8 mouse cellular contexts compared by ENCODE assay signal in the genomic region with DNA sequence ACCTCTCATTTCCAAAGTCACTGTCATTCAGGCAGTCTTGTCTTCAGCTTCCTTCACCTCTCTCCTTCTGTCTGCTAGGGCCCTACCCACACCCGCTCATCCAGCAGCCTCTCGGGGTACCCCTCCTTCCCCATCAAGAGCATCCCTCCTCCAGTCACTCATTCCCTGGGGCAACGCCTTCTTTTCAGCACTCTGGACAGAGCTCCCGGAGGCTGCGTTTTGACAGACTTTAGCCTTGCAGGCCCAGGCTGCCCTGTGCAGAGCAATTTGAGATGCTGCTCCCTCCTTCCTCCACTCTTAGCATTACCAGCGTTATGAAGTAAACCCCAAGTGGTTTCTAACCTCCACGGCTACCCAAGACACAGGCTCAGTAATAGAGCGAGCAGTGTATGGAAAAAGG.
DNase-seq lines count a peak whose midpoint lies in the region; ATAC-seq and TF ChIP-seq lines count a peak whose summit lies in the region.

No protein-coding gene starts in this region.

- H3K36me3 ChIP-seq in heart, adult 2 months (ENCODE audit: control insufficient read depth, insufficient read depth, low read length): no peaks in the 10 kb centered on the region
- H3K36me3 ChIP-seq in hindbrain, embryonic 12.5 days: no peaks in the 10 kb centered on the region
- no peaks in the 10 kb centered on the region for H3K36me3 ChIP-seq in lung, embryonic 14.5 days (ENCODE audit: insufficient read depth)

- intact Hi-C loops in heart, adult 2 months (cut with DNase I): no loop called here
- intact Hi-C loops in left cerebral cortex, postnatal 4 days (cut with DNase I): no loop called here

- peak; percentile 81 for ATAC-seq in common myeloid progenitor, adult 5-6 weeks (replicated peaks; ENCODE audit: low read depth, poor library complexity, severe bottlenecking)
- no peak for ATAC-seq in hindbrain, embryonic 12.5 days (ENCODE audit: low FRiP score)
- peak; percentile 75 for ATAC-seq in lung, embryonic 14.5 days (ENCODE audit: insufficient read depth)

- H3K79me2 ChIP-seq in heart, adult 2 months (replicated peaks; ENCODE audit: control insufficient read depth, insufficient read depth, low read length): no peaks in the 10 kb centered on the region

- no peak for TF ChIP-seq POLR2A in heart, adult 2 months (IDR thresholded peaks at IDR 0.05; ENCODE audit: insufficient read depth, low read depth, low read length)

- no peaks in the 10 kb centered on the region for H3K4me1 ChIP-seq in heart, adult 2 months (ENCODE audit: control insufficient read depth, insufficient read depth, low read length)
- peaks cover 7% of the 10 kb centered on the region for H3K4me1 ChIP-seq in hindbrain, embryonic 12.5 days
- peaks cover 1% of the 10 kb centered on the region; the same call in 1 of the 2 replicates for H3K4me1 ChIP-seq in lung, embryonic 14.5 days (ENCODE audit: insufficient read depth)

- H3K9me3 ChIP-seq in hindbrain, embryonic 12.5 days (replicated peaks): no peaks in the 10 kb centered on the region
- no peaks in the 10 kb centered on the region for H3K9me3 ChIP-seq in lung, embryonic 14.5 days (ENCODE audit: low read depth, low read length)

- peak; percentile 28 to 59 for DNase-seq in heart, adult 2 months
- DNase-seq in heart, adult 11 months: no peak
- peak; percentile 95 for DNase-seq in lung, embryonic 14.5 days
- peak; percentile 74 for DNase-seq in ovary, postnatal 14 days (ENCODE audit: low spot score)
- no peak for DNase-seq in left cerebral cortex, postnatal 4 days
- DNase-seq in right cerebral cortex, postnatal 25 days: no peak

- TF ChIP-seq EP300 in heart, adult 2 months (IDR thresholded peaks at IDR 0.05; ENCODE audit: insufficient read depth, low read depth, low read length): no peak

- 10% methylated on average over 8 of the region's 8 CpGs for WGBS in heart, adult 2 months
- WGBS in hindbrain, embryonic 12.5 days: 13% methylated on average over 8 of the region's 8 CpGs
- WGBS in lung, embryonic 14.5 days: 8% methylated on average over 8 of the region's 8 CpGs

- no peak overlapping the region for H3K4me2 ChIP-seq in hindbrain, embryonic 12.5 days (replicated peaks)
- H3K4me2 ChIP-seq in lung, embryonic 14.5 days: no peak overlapping the region

- TF ChIP-seq CTCF in heart, adult 2 months (IDR thresholded peaks at IDR 0.05): no peak
- no peak for TF ChIP-seq CTCF in lung, embryonic 14.5 days (IDR thresholded peaks at IDR 0.05; ENCODE audit: low read depth)

- H3K27ac ChIP-seq in heart, adult 2 months: no peak overlapping the region
- 0 out of 2 replicates have a peak overlapping the region, but pooled peaks have one; percentile 30 for H3K27ac ChIP-seq in hindbrain, embryonic 12.5 days
- H3K27ac ChIP-seq in lung, embryonic 14.5 days (ENCODE audit: low read depth): no peak overlapping the region

- H3K27me3 ChIP-seq in heart, adult 2 months (ENCODE audit: control insufficient read depth, insufficient read depth, low read length): no peaks in the 10 kb centered on the region
- H3K27me3 ChIP-seq in hindbrain, embryonic 12.5 days: peaks cover 26% of the 10 kb centered on the region
- H3K27me3 ChIP-seq in lung, embryonic 14.5 days (ENCODE audit: insufficient read depth, low read length): no peaks in the 10 kb centered on the region

- H3K9ac ChIP-seq in heart, adult 2 months (ENCODE audit: low read depth, low read length): no peak overlapping the region
- no peak overlapping the region for H3K9ac ChIP-seq in hindbrain, embryonic 12.5 days
- H3K9ac ChIP-seq in lung, embryonic 14.5 days: no peak overlapping the region

- H3K4me3 ChIP-seq in heart, adult 2 months: no peak overlapping the region
- H3K4me3 ChIP-seq in hindbrain, embryonic 12.5 days: no peak overlapping the region
- no peak overlapping the region for H3K4me3 ChIP-seq in lung, embryonic 14.5 days (ENCODE audit: low read depth, low read length)

Comparison
In these comparisons a context has a peak if more than half of its experiments do, and no peak if none do; other contexts are left out.
1. DNase-seq: peak in heart, adult 2 months (2 of 2), lung, embryonic 14.5 days (single experiment) and ovary, postnatal 14 days (single experiment); none in heart, adult 11 months (single experiment), left cerebral cortex, postnatal 4 days (single experiment) and right cerebral cortex, postnatal 25 days (single experiment).